Mouse (Mus musculus) erythroblast, embryonic 14.5 days (primary cell): ENCODE measurements around the gene Dll1.

Experiments
- GATA1 ChIP-seq: IDR thresholded peaks from 2 replicates; pipeline ENCODE4 v1.6.1; 2012; ENCODE audit warnings: low read length, inconsistent platforms, mixed read lengths
- TAL1 ChIP-seq: IDR thresholded peaks from 3 replicates; pipeline ENCODE4 v1.6.1; 2012; ENCODE audit warnings: low read length, inconsistent platforms, mixed read lengths

GRCm38 (mm10) chr17:15420021-15420603 lies 43.4 kb upstream of the Dll1 start:
- no peak for TF ChIP-seq GATA1
- TF ChIP-seq TAL1 = no peak
